Mouse (Mus musculus): ENCODE results near the gene Rai1. TPM values are rescaled to one million over a fixed set of nuclear protein-coding genes. Genes with fewer than 3 reads are reported as not detected.

The Rai1 gene
- polyA plus RNA-seq, 1 experiment from 2014 or later: 3.8 TPM

GRCm38 (mm10) chr11:60073121-60073520 is 31.7 kb upstream of the Rai1 start:
- no peak overlapping the region for H3K4me3 ChIP-seq (replicated peaks)
- H3K27me3 ChIP-seq: no peaks in the 10 kb centered on the region; the same call in 1 of the 2 replicates
- no peak overlapping the region for H3K9ac ChIP-seq
- H3K36me3 ChIP-seq (replicated peaks): no peaks in the 10 kb centered on the region
- no peak for ATAC-seq (ENCODE audit: insufficient read depth)
- no peak overlapping the region for H3K4me2 ChIP-seq
- H3K4me1 ChIP-seq (replicated peaks): no peaks in the 10 kb centered on the region; the same call in 1 of the 2 replicates
- no peak overlapping the region for H3K27ac ChIP-seq (replicated peaks)
- no peaks in the 10 kb centered on the region for H3K9me3 ChIP-seq (replicated peaks)

GRCm38 (mm10) chr11:60073936-60074502 is 30.8 kb upstream of the Rai1 start:
- no peak overlapping the region for H3K27ac ChIP-seq (replicated peaks)
- no peaks in the 10 kb centered on the region; the same call in 1 of the 2 replicates for H3K4me1 ChIP-seq (replicated peaks)
- H3K4me3 ChIP-seq (replicated peaks): no peak overlapping the region
- no peak overlapping the region for H3K9ac ChIP-seq
- WGBS (ENCODE audit: insufficient replicate concordance): 66% methylated on average over 15 of the region's 15 CpGs
- no peaks in the 10 kb centered on the region for H3K36me3 ChIP-seq (replicated peaks)
- ATAC-seq (ENCODE audit: insufficient read depth): no peak
- H3K9me3 ChIP-seq (replicated peaks): no peaks in the 10 kb centered on the region
- no peaks in the 10 kb centered on the region for H3K27me3 ChIP-seq
- no peak overlapping the region for H3K4me2 ChIP-seq

- no peaks in the 10 kb centered on the region for H3K36me3 ChIP-seq (replicated peaks)
- no peaks in the 10 kb centered on the region; the same call in 1 of the 2 replicates for H3K4me1 ChIP-seq (replicated peaks)
- H3K9ac ChIP-seq: no peak overlapping the region
- no peak for ATAC-seq (ENCODE audit: insufficient read depth)
- no peak overlapping the region for H3K4me2 ChIP-seq
- H3K27me3 ChIP-seq: no peaks in the 10 kb centered on the region
- no peak overlapping the region for H3K27ac ChIP-seq (replicated peaks)
- WGBS (ENCODE audit: insufficient replicate concordance): 41% methylated on average over 3 of the region's 3 CpGs
- no peak overlapping the region for H3K4me3 ChIP-seq (replicated peaks)
- H3K9me3 ChIP-seq (replicated peaks): no peaks in the 10 kb centered on the region
Measured at GRCm38 (mm10) chr11:60076183-60076582, 28.6 kb upstream of the Rai1 start.

- H3K9me3 ChIP-seq (replicated peaks): no peaks in the 10 kb centered on the region
- no peak overlapping the region for H3K27ac ChIP-seq (replicated peaks)
- no peak overlapping the region for H3K9ac ChIP-seq
- H3K36me3 ChIP-seq (replicated peaks): no peaks in the 10 kb centered on the region
- ATAC-seq (ENCODE audit: insufficient read depth): no peak
- H3K4me2 ChIP-seq: no peak overlapping the region
- H3K4me3 ChIP-seq (replicated peaks): no peak overlapping the region
- 8% methylated on average over 4 of the region's 4 CpGs for WGBS (ENCODE audit: insufficient replicate concordance)
- H3K27me3 ChIP-seq: no peaks in the 10 kb centered on the region
- no peaks in the 10 kb centered on the region for H3K4me1 ChIP-seq (replicated peaks)
Measured at GRCm38 (mm10) chr11:60076790-60077189, 28.0 kb upstream of the Rai1 start.

GRCm38 (mm10) chr11:60084589-60084988 is 20.2 kb upstream of the Rai1 start:
- H3K9ac ChIP-seq: no peak overlapping the region
- no peaks in the 10 kb centered on the region for H3K27me3 ChIP-seq
- WGBS (ENCODE audit: insufficient replicate concordance): 13% methylated on average over 2 of the region's 2 CpGs
- 0 out of 2 replicates have a peak, but pooled peaks cover 5% of the 10 kb centered on the region for H3K4me1 ChIP-seq (replicated peaks)
- H3K4me2 ChIP-seq: no peak overlapping the region
- H3K36me3 ChIP-seq (replicated peaks): no peaks in the 10 kb centered on the region
- H3K27ac ChIP-seq (replicated peaks): no peak overlapping the region
- H3K4me3 ChIP-seq (replicated peaks): no peak overlapping the region
- no peaks in the 10 kb centered on the region for H3K9me3 ChIP-seq (replicated peaks)
- no peak for ATAC-seq (ENCODE audit: insufficient read depth)

GRCm38 (mm10) chr11:60086676-60087075 is 18.1 kb upstream of the Rai1 start:
- H3K4me2 ChIP-seq: no peak overlapping the region
- H3K4me1 ChIP-seq (replicated peaks): peaks cover 24% of the 10 kb centered on the region
- no peak overlapping the region for H3K27ac ChIP-seq (replicated peaks)
- no peaks in the 10 kb centered on the region for H3K27me3 ChIP-seq
- H3K9me3 ChIP-seq (replicated peaks): no peaks in the 10 kb centered on the region
- WGBS (ENCODE audit: insufficient replicate concordance): 63% methylated on average over 1 of the region's 1 CpGs
- H3K36me3 ChIP-seq (replicated peaks): no peaks in the 10 kb centered on the region
- H3K9ac ChIP-seq: no peak overlapping the region
- ATAC-seq (ENCODE audit: insufficient read depth): no peak
- H3K4me3 ChIP-seq (replicated peaks): no peak overlapping the region

GRCm38 (mm10) chr11:60088947-60089346 is 15.9 kb upstream of the Rai1 start:
- H3K27me3 ChIP-seq: peaks cover under 1% of the 10 kb centered on the region; the same call in 1 of the 2 replicates
- no peak overlapping the region for H3K4me3 ChIP-seq (replicated peaks)
- WGBS (ENCODE audit: insufficient replicate concordance): 53% methylated on average over 4 of the region's 4 CpGs
- no peak overlapping the region for H3K4me2 ChIP-seq
- no peaks in the 10 kb centered on the region for H3K9me3 ChIP-seq (replicated peaks)
- H3K4me1 ChIP-seq (replicated peaks): peaks cover 29% of the 10 kb centered on the region
- no peak for ATAC-seq (ENCODE audit: insufficient read depth)
- H3K36me3 ChIP-seq (replicated peaks): no peaks in the 10 kb centered on the region
- H3K9ac ChIP-seq: no peak overlapping the region
- H3K27ac ChIP-seq (replicated peaks): no peak overlapping the region

- WGBS (ENCODE audit: insufficient replicate concordance): 22% methylated on average over 5 of the region's 5 CpGs
- H3K9ac ChIP-seq: no peak overlapping the region
- no peak overlapping the region for H3K27ac ChIP-seq (replicated peaks)
- peaks cover 6% of the 10 kb centered on the region; the same call in 1 of the 2 replicates for H3K27me3 ChIP-seq
- H3K4me1 ChIP-seq (replicated peaks): peaks cover 29% of the 10 kb centered on the region
- ATAC-seq (ENCODE audit: insufficient read depth): peak; percentile 43; the same call in 1 of the 2 replicates
- H3K36me3 ChIP-seq (replicated peaks): no peaks in the 10 kb centered on the region
- H3K4me2 ChIP-seq: 0 out of 2 replicates have a peak overlapping the region, but pooled peaks have one; percentile 7
- H3K4me3 ChIP-seq (replicated peaks): no peak overlapping the region
- no peaks in the 10 kb centered on the region for H3K9me3 ChIP-seq (replicated peaks)
Measured at GRCm38 (mm10) chr11:60090696-60091421, 14.0 kb upstream of the Rai1 start.

- ATAC-seq (ENCODE audit: insufficient read depth): no peak
Measured at GRCm38 (mm10) chr11:60091422-60091761, 13.4 kb upstream of the Rai1 start.

GRCm38 (mm10) chr11:60093227-60093626 is 11.6 kb upstream of the Rai1 start:
- H3K4me2 ChIP-seq: no peak overlapping the region
- H3K4me1 ChIP-seq (replicated peaks): peaks cover 29% of the 10 kb centered on the region
- peaks cover 6% of the 10 kb centered on the region; the same call in 1 of the 2 replicates for H3K27me3 ChIP-seq
- H3K27ac ChIP-seq (replicated peaks): no peak overlapping the region
- H3K4me3 ChIP-seq (replicated peaks): no peak overlapping the region
- no peaks in the 10 kb centered on the region for H3K9me3 ChIP-seq (replicated peaks)
- H3K36me3 ChIP-seq (replicated peaks): no peaks in the 10 kb centered on the region
- no peak for ATAC-seq (ENCODE audit: insufficient read depth)
- no peak overlapping the region for H3K9ac ChIP-seq

More at GRCm38 (mm10) chr11:60091422-60091761, 13.4 kb upstream of the Rai1 start:
- no peak overlapping the region for H3K27ac ChIP-seq (replicated peaks)
- H3K9me3 ChIP-seq (replicated peaks): no peaks in the 10 kb centered on the region
- H3K9ac ChIP-seq: no peak overlapping the region
- no peak overlapping the region for H3K4me3 ChIP-seq (replicated peaks)
- H3K36me3 ChIP-seq (replicated peaks): no peaks in the 10 kb centered on the region
- H3K27me3 ChIP-seq: peaks cover 6% of the 10 kb centered on the region; the same call in 1 of the 2 replicates
- H3K4me2 ChIP-seq: 0 out of 2 replicates have a peak overlapping the region, but pooled peaks have one; percentile 7
- peaks cover 29% of the 10 kb centered on the region for H3K4me1 ChIP-seq (replicated peaks)
- WGBS (ENCODE audit: insufficient replicate concordance): 53% methylated on average over 7 of the region's 7 CpGs

GRCm38 (mm10) chr11:60093984-60094587 is 10.7 kb upstream of the Rai1 start:
- H3K36me3 ChIP-seq (replicated peaks): no peaks in the 10 kb centered on the region
- no peak for ATAC-seq (ENCODE audit: insufficient read depth)
- peaks cover 6% of the 10 kb centered on the region; the same call in 1 of the 2 replicates for H3K27me3 ChIP-seq
- H3K9me3 ChIP-seq (replicated peaks): no peaks in the 10 kb centered on the region
- no peak overlapping the region for H3K9ac ChIP-seq
- no peak overlapping the region for H3K4me2 ChIP-seq
- peaks cover 24% of the 10 kb centered on the region for H3K4me1 ChIP-seq (replicated peaks)
- 56% methylated on average over 7 of the region's 7 CpGs for WGBS (ENCODE audit: insufficient replicate concordance)
- H3K27ac ChIP-seq (replicated peaks): no peak overlapping the region
- H3K4me3 ChIP-seq (replicated peaks): no peak overlapping the region

Measured in liver, embryonic 15.5 days (tissue).